Mouse (Mus musculus): ENCODE measurements around the gene Ntn3. TPM values are rescaled to one million over a fixed set of nuclear protein-coding genes. Genes with fewer than 3 reads are reported as not detected.
A peak's percentile ranks its signal among the peaks of the same experiment; 100 is the strongest.

Ntn3 gene
- polyA plus RNA-seq, 1 experiment from 2014 or later, result 0.08 TPM

DNA sequence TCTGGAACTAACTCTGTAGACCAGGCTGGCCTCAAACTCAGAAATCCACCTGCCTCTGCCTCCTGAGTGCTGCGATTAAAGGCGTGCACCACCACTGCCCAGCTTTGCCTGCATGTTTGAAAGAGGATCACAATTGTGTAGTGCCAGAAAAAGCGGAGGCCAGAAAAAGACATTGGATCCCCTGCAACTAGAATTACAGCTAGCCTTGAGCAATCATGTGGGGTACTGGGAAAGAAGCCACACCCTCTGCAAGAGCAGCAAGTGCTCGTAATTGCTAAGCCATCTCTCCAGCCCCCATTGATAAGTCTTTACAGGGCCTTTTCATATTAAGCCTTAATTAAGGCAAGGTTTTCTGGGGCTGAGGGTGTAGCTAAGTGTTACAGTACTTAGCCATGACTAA, 17.9 kb downstream of the Ntn3 start:
- DNase-seq (ENCODE audit: low read depth, low spot score) (no peak), ATAC-seq (no peak)
- H3K27me3 ChIP-seq, result no peaks in the 10 kb centered on the region
- ChIA-PET POLR2A (no interaction called here), CTCF (interaction anchor here (1.3 kb wide), 1 partner anchor 16 kb away, joined by 3 read pairs; no protein-coding TSS in a partner anchor)
- no peak for TF ChIP-seq CTCF (IDR thresholded peaks at IDR 0.05)
- in situ Hi-C loops (cut with MboI; ENCODE audit: low pct_unique_long_range_greater_than_20kb), result no loop called here

DNA sequence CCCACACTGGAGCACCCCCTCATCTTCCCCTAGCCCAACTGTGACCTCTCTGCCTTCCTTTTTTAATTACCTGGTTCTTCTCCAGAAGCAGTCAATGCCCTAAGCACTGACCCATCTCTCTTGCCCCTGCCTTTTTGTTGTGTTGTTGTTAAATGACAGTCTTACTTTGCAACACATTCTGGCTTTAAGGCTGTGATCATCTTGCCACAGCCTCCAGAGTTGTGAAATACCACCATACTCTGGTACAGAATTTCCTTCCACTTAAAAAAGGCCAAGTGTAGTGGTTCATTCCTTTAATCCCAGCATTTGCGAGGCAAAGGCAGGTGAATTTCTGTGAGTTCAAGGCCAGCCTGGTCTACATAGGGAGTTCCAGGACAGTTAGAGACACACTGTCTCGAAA, 18.4 kb downstream of the Ntn3 start:
- ATAC-seq, result no peak
- no peak for DNase-seq (ENCODE audit: low read depth, low spot score)
- H3K27me3 ChIP-seq, result no peaks in the 10 kb centered on the region
- in situ Hi-C loops (cut with MboI; ENCODE audit: low pct_unique_long_range_greater_than_20kb), result no loop called here
- POLR2A ChIA-PET, result no interaction called here
- CTCF ChIA-PET, result interaction anchor here (1.4 to 1.5 kb wide), 2 partner anchors 12 to 14 kb away, joined by 3 to 4 read pairs; no protein-coding TSS in a partner anchor
- TF ChIP-seq CTCF (IDR thresholded peaks at IDR 0.05), result no peak

DNA sequence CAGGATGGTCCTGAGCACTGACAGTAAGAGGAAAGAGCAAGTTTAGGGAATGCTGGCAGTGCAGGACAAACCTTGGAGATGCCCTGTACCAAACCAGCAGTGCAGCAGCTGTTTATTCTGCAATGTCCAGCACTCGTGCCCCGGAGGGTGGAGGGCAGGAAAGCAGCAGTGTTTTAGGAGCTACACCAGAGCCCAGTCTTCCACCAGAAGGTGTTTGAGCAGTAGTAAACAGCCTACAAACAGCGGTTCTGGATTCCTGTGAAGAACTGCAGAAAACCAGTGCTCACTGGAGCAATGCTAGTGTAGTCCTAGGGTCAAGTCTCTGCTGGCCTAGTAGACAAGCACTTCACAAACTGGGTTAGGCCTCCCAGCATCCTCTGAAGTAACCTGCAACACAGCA, 35.1 kb downstream of the Ntn3 start:
- CTCF ChIA-PET, result interaction anchor here (1.0 to 1.5 kb wide), 2 partner anchors 11 to 216 kb away, joined by 3 to 5 read pairs; partner anchors contain the start of gene Amdhd2
- ATAC-seq, result no peak

DNA sequence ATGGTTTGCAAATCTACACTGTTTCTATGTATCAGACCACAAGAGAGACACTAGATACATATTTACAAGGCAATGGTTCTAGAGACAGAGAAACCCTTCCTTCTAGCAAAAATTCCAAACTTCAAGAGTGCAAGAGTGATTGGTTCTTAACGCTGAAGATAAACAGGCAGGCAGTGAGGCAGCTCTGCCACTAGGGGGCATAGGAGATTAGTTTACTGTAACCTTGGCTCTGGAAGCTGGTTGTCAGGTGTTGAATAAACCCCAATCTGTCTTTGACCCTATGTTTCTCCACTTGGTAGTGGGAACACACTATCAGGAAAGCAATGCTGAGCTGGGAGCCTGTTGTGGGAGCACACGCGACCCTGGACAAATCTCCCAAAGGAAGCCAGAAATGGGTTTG, 35.9 kb downstream of the Ntn3 start:
- TF ChIP-seq CTCF (IDR thresholded peaks at IDR 0.05), result peak; percentile 96
- ChIA-PET POLR2A (no interaction called here), CTCF (interaction anchor here (0.7 to 1.7 kb wide), 10 partner anchors 9 to 250 kb away, joined by 3 to 5 read pairs (median 3); partner anchors contain the start of genes Amdhd2 and Tedc2)
- ATAC-seq (no peak), DNase-seq (ENCODE audit: low read depth, low spot score) (no peak)
- in situ Hi-C loops (cut with MboI; ENCODE audit: low pct_unique_long_range_greater_than_20kb), result loop anchor here (10.0 kb wide), 1 partner anchor 211 kb away; no protein-coding TSS in a partner anchor
- H3K27me3 ChIP-seq, result no peaks in the 10 kb centered on the region

More for the DNA sequence above, 35.1 kb downstream of the Ntn3 start:
- no peak for DNase-seq (ENCODE audit: low read depth, low spot score)
- POLR2A ChIA-PET, result no interaction called here
- no peak for TF ChIP-seq CTCF (IDR thresholded peaks at IDR 0.05)
- in situ Hi-C loops (cut with MboI; ENCODE audit: low pct_unique_long_range_greater_than_20kb), result loop anchor here (10.0 kb wide), 1 partner anchor 211 kb away; no protein-coding TSS in a partner anchor
- H3K27me3 ChIP-seq, result no peaks in the 10 kb centered on the region

DNA sequence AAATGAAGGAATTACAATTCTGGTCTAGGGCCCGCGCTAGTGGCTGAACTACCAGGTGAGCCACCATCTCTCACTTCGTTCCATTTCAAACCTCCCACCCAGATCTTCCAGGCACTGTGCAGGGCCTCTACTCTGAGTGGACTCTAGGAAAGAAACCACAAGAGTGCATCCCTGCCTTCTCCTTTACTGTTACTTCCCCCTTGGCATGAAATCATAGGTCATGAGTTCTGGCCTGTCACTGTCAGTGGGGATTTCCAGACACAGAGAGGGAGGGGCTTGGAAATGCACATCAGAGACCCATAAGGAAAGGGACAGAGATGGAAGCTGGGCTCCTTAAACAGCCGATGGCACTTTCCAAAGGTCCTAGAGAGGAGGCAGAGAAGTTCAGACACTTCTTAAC, 37.6 kb downstream of the Ntn3 start:
- ATAC-seq (no peak), DNase-seq (ENCODE audit: low read depth, low spot score) (no peak)
- POLR2A ChIA-PET, result interaction anchor here (1.2 kb wide), 1 partner anchor 262 kb away, joined by 3 read pairs; no protein-coding TSS in a partner anchor
- no peaks in the 10 kb centered on the region for H3K27me3 ChIP-seq
- in situ Hi-C loops (cut with MboI; ENCODE audit: low pct_unique_long_range_greater_than_20kb), result loop anchor here (10.0 kb wide), 1 partner anchor 213 kb away; no protein-coding TSS in a partner anchor
- TF ChIP-seq CTCF (IDR thresholded peaks at IDR 0.05), result no peak
- CTCF ChIA-PET, result interaction anchor here (1.2 kb wide), 1 partner anchor 8 kb away, joined by 3 read pairs; no protein-coding TSS in a partner anchor

DNA sequence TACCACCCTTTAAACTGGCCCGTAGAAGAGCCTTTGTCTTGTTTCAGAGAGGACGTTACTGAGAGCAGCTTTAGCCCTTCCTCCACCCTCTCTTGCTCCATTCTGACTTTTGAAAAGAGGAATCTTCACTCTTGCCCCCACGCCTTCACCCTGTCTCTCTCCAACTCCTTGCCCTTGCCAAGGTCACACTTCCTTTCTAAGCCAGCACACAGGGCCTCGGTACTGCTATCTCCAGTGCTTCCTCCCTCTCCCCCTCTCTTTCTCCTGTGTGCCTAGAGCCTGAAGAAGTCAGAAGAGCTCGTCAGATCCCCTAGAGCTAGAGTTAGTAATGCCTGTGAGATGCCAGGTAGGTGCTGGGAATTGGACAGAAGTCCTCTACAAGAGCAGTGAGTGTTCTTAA, 38.6 kb downstream of the Ntn3 start:
- ATAC-seq (no peak), DNase-seq (ENCODE audit: low read depth, low spot score) (no peak)
- in situ Hi-C loops (cut with MboI; ENCODE audit: low pct_unique_long_range_greater_than_20kb), result loop anchor here (10.0 kb wide), 1 partner anchor 214 kb away; no protein-coding TSS in a partner anchor
- CTCF ChIA-PET, result interaction anchor here (1.2 kb wide), 1 partner anchor 9 kb away, joined by 3 read pairs; no protein-coding TSS in a partner anchor
- TF ChIP-seq CTCF (IDR thresholded peaks at IDR 0.05), result no peak
- POLR2A ChIA-PET, result interaction anchor here (1.1 kb wide), 1 partner anchor 17 kb away, joined by 3 read pairs; no protein-coding TSS in a partner anchor
- H3K27me3 ChIP-seq, result no peaks in the 10 kb centered on the region

DNA sequence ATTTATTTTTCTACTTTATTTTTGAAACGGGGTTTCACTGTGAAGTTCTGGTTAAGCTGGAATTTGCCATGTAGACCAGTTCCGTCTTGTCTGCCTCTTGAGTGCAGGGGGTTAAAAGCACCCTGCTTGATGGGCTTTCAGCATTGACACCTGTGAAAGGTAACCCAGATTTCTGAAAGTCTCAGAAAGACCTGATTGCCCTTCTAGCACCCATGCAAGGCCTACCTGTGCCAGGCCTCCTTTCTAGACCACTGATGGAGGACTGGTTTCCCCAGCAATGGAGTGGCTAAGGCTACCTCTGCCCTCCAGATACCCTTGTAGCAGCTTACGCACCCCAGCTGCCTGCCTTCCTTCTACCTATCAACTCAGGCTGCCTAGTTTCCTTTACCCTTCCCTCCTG, 39.2 kb downstream of the Ntn3 start:
- TF ChIP-seq CTCF (IDR thresholded peaks at IDR 0.05), result no peak
- ChIA-PET POLR2A (interaction anchor here (0.8 to 1.1 kb wide), 2 partner anchors 16 to 53 kb away, joined by 3 read pairs; no protein-coding TSS in a partner anchor), CTCF (no interaction called here)
- no peak for ATAC-seq
- DNase-seq (ENCODE audit: low read depth, low spot score), result no peak
- no peaks in the 10 kb centered on the region for H3K27me3 ChIP-seq
- in situ Hi-C loops (cut with MboI; ENCODE audit: low pct_unique_long_range_greater_than_20kb), result loop anchor here (10.0 kb wide), 1 partner anchor 215 kb away; no protein-coding TSS in a partner anchor

DNA sequence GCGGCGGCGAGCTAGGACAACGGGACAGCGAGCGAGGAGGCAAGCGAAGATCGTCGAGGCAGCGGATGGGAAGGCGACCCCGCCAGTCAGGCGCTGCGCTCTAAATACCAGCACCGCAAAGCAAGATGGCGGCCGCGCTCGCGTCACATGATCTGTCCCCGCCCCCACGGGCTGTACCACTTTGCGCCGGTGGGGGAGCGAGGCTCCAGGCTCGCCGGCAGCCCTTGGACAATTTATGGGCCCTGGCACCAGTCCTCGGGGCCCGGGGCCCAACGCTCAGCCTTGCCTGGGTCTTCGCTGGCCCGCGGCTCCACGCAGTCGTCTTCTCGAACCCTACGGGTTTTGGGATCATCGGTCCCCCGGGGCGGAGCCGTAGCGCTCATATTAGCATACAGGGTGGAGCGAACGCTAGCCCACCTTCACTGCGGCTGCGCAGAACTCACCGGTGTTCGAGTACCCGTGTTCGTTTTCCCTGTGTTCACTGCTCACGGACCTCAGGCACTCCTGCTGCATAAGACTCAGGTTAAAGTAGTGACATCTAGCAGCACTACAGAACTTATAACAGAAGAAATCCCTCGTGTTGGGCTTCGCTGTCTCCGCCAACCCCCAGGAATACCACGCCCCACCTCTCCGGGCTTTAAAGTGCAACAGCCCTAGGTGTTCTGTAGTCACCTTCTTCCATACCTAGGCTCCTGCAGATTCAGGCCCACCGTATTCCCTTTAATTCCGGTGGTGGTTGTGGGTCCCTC, 39.8 kb downstream of the Ntn3 start, which contains the start of gene Atp6v0c:
Gene Atp6v0c (minus strand): TSS at position 386 of the 749 bp plus-strand sequence.
- peak; percentile 73 for ATAC-seq
- H3K27me3 ChIP-seq, result no peaks in the 10 kb centered on the region
- in situ Hi-C loops (cut with MboI; ENCODE audit: low pct_unique_long_range_greater_than_20kb), result loop anchor here (10.0 kb wide), 1 partner anchor 215 kb away; no protein-coding TSS in a partner anchor
- no peak for TF ChIP-seq CTCF (IDR thresholded peaks at IDR 0.05)
- DNase-seq (ENCODE audit: low read depth, low spot score), result peak; percentile 76
- CTCF ChIA-PET, result no interaction called here
- POLR2A ChIA-PET, result interaction anchor here (0.6 to 1.5 kb wide), 6 partner anchors 16 to 240 kb away, joined by 3 to 6 read pairs (median 3); no protein-coding TSS in a partner anchor

DNA sequence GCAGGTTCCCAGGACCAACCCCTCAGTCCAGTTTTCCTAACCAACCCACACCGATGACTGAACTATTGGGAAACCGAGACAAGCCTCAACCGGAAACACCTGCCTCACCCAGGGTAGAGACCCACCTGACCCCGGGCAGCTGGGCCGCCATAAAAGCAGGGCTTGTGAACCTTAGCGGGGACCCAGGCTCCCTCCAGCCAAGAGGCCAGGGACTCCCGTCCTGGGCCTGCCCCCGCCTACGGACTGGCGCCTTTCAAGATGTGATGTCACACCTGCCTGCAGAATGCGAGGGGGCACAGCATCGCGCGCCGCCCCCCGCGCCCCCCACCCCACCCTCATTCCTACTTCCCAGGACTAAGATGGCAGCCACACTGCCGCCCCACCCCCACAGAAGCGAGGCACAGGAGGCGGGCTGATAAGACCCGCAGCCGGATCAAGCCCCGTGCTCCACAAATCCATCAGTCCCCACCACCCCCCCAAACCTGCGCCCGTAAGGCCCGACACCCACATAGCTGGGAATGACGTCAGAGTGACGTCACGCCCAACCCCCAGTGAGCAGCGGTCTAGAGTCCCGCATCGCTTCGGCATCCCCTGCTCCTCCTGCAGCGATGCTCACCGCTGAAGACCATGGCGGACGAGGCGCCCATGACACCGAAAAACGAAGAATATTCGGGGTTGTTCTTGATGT, 40.6 kb downstream of the Ntn3 start:
- ChIA-PET POLR2A (interaction anchor here (0.6 to 1.5 kb wide), 4 partner anchors 15 to 240 kb away, joined by 3 to 6 read pairs (median 3); no protein-coding TSS in a partner anchor), CTCF (interaction anchor here (1.2 kb wide), 1 partner anchor 16 kb away, joined by 3 read pairs; no protein-coding TSS in a partner anchor)
- no peaks in the 10 kb centered on the region for H3K27me3 ChIP-seq
- no peak for TF ChIP-seq CTCF (IDR thresholded peaks at IDR 0.05)
- in situ Hi-C loops (cut with MboI; ENCODE audit: low pct_unique_long_range_greater_than_20kb), result no loop called here
- ATAC-seq (peak; percentile 32), DNase-seq (ENCODE audit: low read depth, low spot score) (no peak)

DNA sequence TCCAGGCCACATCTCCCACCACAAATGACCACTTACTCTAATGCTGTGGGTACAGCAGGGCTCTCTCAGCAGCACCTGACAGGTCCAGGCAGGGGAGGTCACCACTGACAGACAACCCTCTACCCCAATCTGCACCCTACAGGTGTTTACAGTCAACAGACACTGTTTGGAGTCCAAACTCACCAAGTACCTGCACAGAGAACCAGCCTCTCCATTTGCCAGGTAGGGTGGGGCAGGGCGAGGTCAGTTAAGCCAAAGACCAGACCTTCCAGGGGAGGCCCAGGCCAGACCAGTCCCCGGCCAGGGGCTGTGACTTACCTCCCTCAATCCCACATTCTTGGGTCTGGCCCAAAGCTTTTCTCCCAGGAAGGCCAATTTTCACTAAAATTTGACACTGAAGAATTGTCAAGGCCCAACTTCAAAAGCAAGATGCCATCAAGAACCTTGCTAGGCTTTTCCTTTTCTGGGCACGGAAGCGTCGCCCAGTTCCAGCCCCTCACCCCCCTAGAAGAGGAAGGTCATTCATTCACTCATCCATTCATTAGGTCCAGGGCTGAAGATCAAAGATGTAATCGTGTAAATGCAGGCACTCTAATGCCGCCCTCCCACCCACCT, 41.3 kb downstream of the Ntn3 start:
- in situ Hi-C loops (cut with MboI; ENCODE audit: low pct_unique_long_range_greater_than_20kb), result no loop called here
- TF ChIP-seq CTCF (IDR thresholded peaks at IDR 0.05), result no peak
- ChIA-PET POLR2A (interaction anchor here (1.5 kb wide), 1 partner anchor 15 kb away, joined by 6 read pairs; no protein-coding TSS in a partner anchor), CTCF (interaction anchor here (0.7 to 1.2 kb wide), 2 partner anchors 15 kb away, joined by 3 read pairs; no protein-coding TSS in a partner anchor)
- DNase-seq (ENCODE audit: low read depth, low spot score) (no peak), ATAC-seq (no peak)
- no peaks in the 10 kb centered on the region for H3K27me3 ChIP-seq

All from Patski (cell line).